ENCODE assay signal across 8 mouse cellular contexts in genomic region chr4:134251241-134252130, GRCm38 (mm10). TPM values are rescaled to one million over a fixed set of nuclear protein-coding genes. Genes with fewer than 3 reads are reported as not detected.
A peak's percentile ranks its signal among the peaks of the same experiment; 100 is the strongest.
DNase-seq lines count a peak whose midpoint lies in the region; ATAC-seq and TF ChIP-seq lines count a peak whose summit lies in the region.

No protein-coding gene starts in this region.

- H3K27me3 ChIP-seq in ES-Bruce4 (ENCODE audit: control insufficient read depth, insufficient read depth, low read length, poor library complexity, severe bottlenecking) = peaks cover 9% of the 10 kb centered on the region
- H3K27me3 ChIP-seq in forebrain, embryonic 10.5 days (ENCODE audit: poor library complexity, severe bottlenecking) = peaks cover 100% of the 10 kb centered on the region
- H3K27me3 ChIP-seq in hindbrain, embryonic 14.5 days (ENCODE audit: control insufficient read depth, insufficient read depth, low read length) = peaks cover 83% of the 10 kb centered on the region
- peaks cover 26% of the 10 kb centered on the region for H3K27me3 ChIP-seq in liver, adult 2 months (ENCODE audit: control insufficient read depth, insufficient read depth, low read length)
- H3K27me3 ChIP-seq in neural tube, embryonic 13.5 days = peaks cover 91% of the 10 kb centered on the region

- no peaks in the 10 kb centered on the region for H3K79me2 ChIP-seq in liver, adult 2 months (ENCODE audit: control insufficient read depth, insufficient read depth, low read length)

- 1% methylated on average over 91 of the region's 91 CpGs for WGBS in forebrain, embryonic 10.5 days
- under 1% methylated on average over 91 of the region's 91 CpGs for WGBS in hindbrain, embryonic 14.5 days
- 2% methylated on average over 91 of the region's 91 CpGs for WGBS in liver, adult 2 months
- under 1% methylated on average over 74 of the region's 91 CpGs for WGBS in neural tube, embryonic 13.5 days

- H3K4me1 ChIP-seq in ES-Bruce4 (ENCODE audit: control insufficient read depth, insufficient read depth, low read length) = peaks cover 8% of the 10 kb centered on the region
- peaks cover 96% of the 10 kb centered on the region for H3K4me1 ChIP-seq in forebrain, embryonic 10.5 days
- peaks cover 30% of the 10 kb centered on the region for H3K4me1 ChIP-seq in hindbrain, embryonic 14.5 days (replicated peaks; ENCODE audit: control insufficient read depth, insufficient read depth, low read length)
- H3K4me1 ChIP-seq in liver, adult 2 months (ENCODE audit: control insufficient read depth, insufficient read depth, low read length) = no peaks in the 10 kb centered on the region
- peaks cover 73% of the 10 kb centered on the region for H3K4me1 ChIP-seq in neural tube, embryonic 13.5 days (replicated peaks)

- H3K36me3 ChIP-seq in ES-Bruce4 (ENCODE audit: control insufficient read depth, insufficient read depth, low read length, poor library complexity, severe bottlenecking) = no peaks in the 10 kb centered on the region
- no peaks in the 10 kb centered on the region for H3K36me3 ChIP-seq in forebrain, embryonic 10.5 days (replicated peaks)
- H3K36me3 ChIP-seq in hindbrain, embryonic 14.5 days (replicated peaks; ENCODE audit: control insufficient read depth, insufficient read depth) = no peaks in the 10 kb centered on the region
- no peaks in the 10 kb centered on the region for H3K36me3 ChIP-seq in liver, adult 2 months (ENCODE audit: control insufficient read depth, insufficient read depth, low read length)
- no peaks in the 10 kb centered on the region for H3K36me3 ChIP-seq in neural tube, embryonic 13.5 days

- no peak for TF ChIP-seq CTCF in ES-Bruce4 (IDR thresholded peaks at IDR 0.05; ENCODE audit: low read depth, low read length)
- no peak for TF ChIP-seq CTCF in liver, adult 2 months (IDR thresholded peaks at IDR 0.05; ENCODE audit: low read depth, low read length)

- ATAC-seq in hindbrain, embryonic 14.5 days (ENCODE audit: low FRiP score) = peak; percentile 42
- ATAC-seq in neural tube, embryonic 13.5 days (ENCODE audit: low read depth) = peak; percentile 42
- ATAC-seq in erythroid progenitor cell, adult 5-6 weeks (replicated peaks; ENCODE audit: low FRiP score, poor library complexity, severe bottlenecking) = no peak

- no peaks in the 10 kb centered on the region for H3K9me3 ChIP-seq in ES-Bruce4 (replicated peaks; ENCODE audit: control insufficient read depth, insufficient read depth, low read length, poor library complexity, severe bottlenecking)
- no peaks in the 10 kb centered on the region for H3K9me3 ChIP-seq in forebrain, embryonic 10.5 days
- H3K9me3 ChIP-seq in hindbrain, embryonic 14.5 days (ENCODE audit: control insufficient read depth, low read length) = no peaks in the 10 kb centered on the region
- H3K9me3 ChIP-seq in neural tube, embryonic 13.5 days = no peaks in the 10 kb centered on the region

- H3K9ac ChIP-seq in ES-Bruce4 (ENCODE audit: low read depth, poor library complexity, severe bottlenecking) = peak overlapping the region; percentile 62
- H3K9ac ChIP-seq in hindbrain, embryonic 14.5 days = peak overlapping the region; percentile 80
- H3K9ac ChIP-seq in liver, adult 2 months (ENCODE audit: low read depth, low read length) = peak overlapping the region; percentile 11; the same call in 1 of the 2 replicates
- H3K9ac ChIP-seq in neural tube, embryonic 13.5 days = peak overlapping the region; percentile 85

- TF ChIP-seq EP300 in ES-Bruce4 (IDR thresholded peaks at IDR 0.05; ENCODE audit: insufficient read depth, low read depth, low read length) = no peak

- TF ChIP-seq POLR2A in ES-Bruce4 (IDR thresholded peaks at IDR 0.05; ENCODE audit: insufficient read depth, low read length) = no peak
- TF ChIP-seq POLR2A in liver, adult 2 months (IDR thresholded peaks at IDR 0.05; ENCODE audit: extremely low read depth, insufficient read depth, low read length) = no peak

- peak overlapping the region; percentile 88 for H3K4me2 ChIP-seq in hindbrain, embryonic 14.5 days (replicated peaks)
- peak overlapping the region; percentile 83 for H3K4me2 ChIP-seq in neural tube, embryonic 13.5 days

- DNase-seq in adrenal gland, postnatal 14 days = peak; percentile 55
- no peak for DNase-seq in adrenal gland, adult 8-10 months
- DNase-seq in forebrain, embryonic 10.5 days (ENCODE audit: extremely low spot score, low spot score) = peak; percentile 58
- peak; percentile 78 for DNase-seq in hindbrain, embryonic 14.5 days (ENCODE audit: low spot score)
- no peak for DNase-seq in liver, adult 2 months (ENCODE audit: extremely low read depth, low read depth, low spot score)

- H3K4me3 ChIP-seq in ES-Bruce4 (ENCODE audit: low read depth, low read length) = peak overlapping the region; percentile 54
- peak overlapping the region; percentile 58 for H3K4me3 ChIP-seq in forebrain, embryonic 10.5 days
- H3K4me3 ChIP-seq in hindbrain, embryonic 14.5 days (replicated peaks; ENCODE audit: low read length) = peak overlapping the region; percentile 61
- peak overlapping the region; percentile 17; the same call in 1 of the 2 replicates for H3K4me3 ChIP-seq in liver, adult 2 months (ENCODE audit: insufficient read depth, low read depth, low read length)
- H3K4me3 ChIP-seq in neural tube, embryonic 13.5 days = peak overlapping the region; percentile 57

- H3K27ac ChIP-seq in ES-Bruce4 (ENCODE audit: insufficient read depth, low read length) = no peak overlapping the region
- H3K27ac ChIP-seq in forebrain, embryonic 10.5 days = peak overlapping the region; percentile 79
- peak overlapping the region; percentile 88 for H3K27ac ChIP-seq in hindbrain, embryonic 14.5 days
- H3K27ac ChIP-seq in liver, adult 2 months (replicated peaks; ENCODE audit: insufficient read depth, low read depth, low read length) = no peak overlapping the region
- peak overlapping the region; percentile 83 for H3K27ac ChIP-seq in neural tube, embryonic 13.5 days (replicated peaks)

RNA-seq across cellular contexts. Expression of gene Grrp1, which starts 2.4 kb away (rescaled TPM):
- 11.4 and 13.8 TPM in 2 replicates for total RNA-seq in adrenal gland, postnatal 14 days (2021)
- total RNA-seq in adrenal gland, adult 8-10 months (2022) = 10 to 100 TPM in 2 of 4 experiments, 1 to 10 TPM in 2; 9.5 to 12.5 (median 10.1) TPM
- polyA plus RNA-seq in ES-Bruce4 (2011; ENCODE audit: insufficient read depth, insufficient read length, low read depth, missing spikeins) = 0.55 TPM in 1 of 2 replicates, not detected in the other
- 8.3 and 8.4 TPM in 2 replicates for polyA plus RNA-seq in forebrain, embryonic 10.5 days (2016; fragmentation: Nextera tagmentation; extraction: Ambion mirVana)
- polyA plus RNA-seq in hindbrain, embryonic 14.5 days (2014; fragmentation: Nextera tagmentation; extraction: Ambion mirVana) = 16.4 and 16.9 TPM in 2 replicates
- total RNA-seq in liver, adult 2 months (2014; rRNA removed) = 0.13 and 0.28 TPM in 2 replicates
- 0.27 and 0.29 TPM in 2 replicates for polyA plus RNA-seq in liver, adult 2 months (2012; rRNA removed)
- 10.4 and 11.3 TPM in 2 replicates for polyA plus RNA-seq in neural tube, embryonic 13.5 days (2015; fragmentation: Nextera tagmentation; extraction: Ambion mirVana)
- total RNA-seq in erythroid progenitor cell, adult 5-6 weeks (2015; ENCODE audit: low replicate concordance) = not detected in 2 replicates
- not detected in 2 replicates for total RNA-seq in erythroid progenitor cell, adult 5-6 weeks (2017; ENCODE audit: low replicate concordance)

RNA-seq across cellular contexts. Expression of gene Gm30191, which starts 4.8 kb away (rescaled TPM):
- total RNA-seq in adrenal gland, postnatal 14 days (2021) = not detected in 2 replicates
- total RNA-seq in adrenal gland, adult 8-10 months (2022) = not detected
- polyA plus RNA-seq in ES-Bruce4 (2011; ENCODE audit: insufficient read depth, insufficient read length, low read depth, missing spikeins) = not detected in 2 replicates
- 0.24 TPM in 1 of 2 replicates, not detected in the other for polyA plus RNA-seq in forebrain, embryonic 10.5 days (2016; fragmentation: Nextera tagmentation; extraction: Ambion mirVana)
- 0.35 and 0.87 TPM in 2 replicates for polyA plus RNA-seq in hindbrain, embryonic 14.5 days (2014; fragmentation: Nextera tagmentation; extraction: Ambion mirVana)
- total RNA-seq in liver, adult 2 months (2014; rRNA removed) = not detected in 2 replicates
- not detected in 2 replicates for polyA plus RNA-seq in liver, adult 2 months (2012; rRNA removed)
- polyA plus RNA-seq in neural tube, embryonic 13.5 days (2015; fragmentation: Nextera tagmentation; extraction: Ambion mirVana) = not detected in 2 replicates
- total RNA-seq in erythroid progenitor cell, adult 5-6 weeks (2015; ENCODE audit: low replicate concordance) = not detected in 2 replicates
- not detected in 2 replicates for total RNA-seq in erythroid progenitor cell, adult 5-6 weeks (2017; ENCODE audit: low replicate concordance)

RNA-seq across cellular contexts. Expression of gene Zfp593, which starts 6.1 kb away (rescaled TPM):
- total RNA-seq in adrenal gland, postnatal 14 days (2021) = 8.4 and 9.7 TPM in 2 replicates
- 10 to 100 TPM; 10.4 to 11.6 (median 11.6) TPM for total RNA-seq in adrenal gland, adult 8-10 months (2022)
- 16.8 and 17.2 TPM in 2 replicates for polyA plus RNA-seq in ES-Bruce4 (2011; ENCODE audit: insufficient read depth, insufficient read length, low read depth, missing spikeins)
- 20.7 and 22.7 TPM in 2 replicates for polyA plus RNA-seq in forebrain, embryonic 10.5 days (2016; fragmentation: Nextera tagmentation; extraction: Ambion mirVana)
- 12.5 and 14.4 TPM in 2 replicates for polyA plus RNA-seq in hindbrain, embryonic 14.5 days (2014; fragmentation: Nextera tagmentation; extraction: Ambion mirVana)
- total RNA-seq in liver, adult 2 months (2014; rRNA removed) = 2.9 and 3.2 TPM in 2 replicates
- 4.6 and 6.8 TPM in 2 replicates for polyA plus RNA-seq in liver, adult 2 months (2012; rRNA removed)
- 15.1 and 15.7 TPM in 2 replicates for polyA plus RNA-seq in neural tube, embryonic 13.5 days (2015; fragmentation: Nextera tagmentation; extraction: Ambion mirVana)
- total RNA-seq in erythroid progenitor cell, adult 5-6 weeks (2015; ENCODE audit: low replicate concordance) = 2.2 and 4.6 TPM in 2 replicates
- not detected in 2 replicates for total RNA-seq in erythroid progenitor cell, adult 5-6 weeks (2017; ENCODE audit: low replicate concordance)

RNA-seq across cellular contexts. Expression of gene E130218I03Rik, which starts 8.0 kb away (rescaled TPM):
- total RNA-seq in adrenal gland, postnatal 14 days (2021) = not detected in 2 replicates
- not detected for total RNA-seq in adrenal gland, adult 8-10 months (2022)
- polyA plus RNA-seq in ES-Bruce4 (2011; ENCODE audit: insufficient read depth, insufficient read length, low read depth, missing spikeins) = not detected in 2 replicates
- 0.72 and 0.90 TPM in 2 replicates for polyA plus RNA-seq in forebrain, embryonic 10.5 days (2016; fragmentation: Nextera tagmentation; extraction: Ambion mirVana)
- polyA plus RNA-seq in hindbrain, embryonic 14.5 days (2014; fragmentation: Nextera tagmentation; extraction: Ambion mirVana) = 0.32 TPM in 1 of 2 replicates, not detected in the other
- not detected in 2 replicates for total RNA-seq in liver, adult 2 months (2014; rRNA removed)
- polyA plus RNA-seq in liver, adult 2 months (2012; rRNA removed) = not detected in 2 replicates
- polyA plus RNA-seq in neural tube, embryonic 13.5 days (2015; fragmentation: Nextera tagmentation; extraction: Ambion mirVana) = 0.47 TPM in 1 of 2 replicates, not detected in the other
- not detected in 2 replicates for total RNA-seq in erythroid progenitor cell, adult 5-6 weeks (2015; ENCODE audit: low replicate concordance)
- not detected in 2 replicates for total RNA-seq in erythroid progenitor cell, adult 5-6 weeks (2017; ENCODE audit: low replicate concordance)

RNA-seq across cellular contexts. Expression of gene Cnksr1, which starts 13.3 kb away (rescaled TPM):
- 0.15 TPM in 1 of 2 replicates, not detected in the other for total RNA-seq in adrenal gland, postnatal 14 days (2021)
- total RNA-seq in adrenal gland, adult 8-10 months (2022) = under 1 TPM; 0.17 to 0.65 (median 0.46) TPM
- 10.4 and 10.8 TPM in 2 replicates for polyA plus RNA-seq in ES-Bruce4 (2011; ENCODE audit: insufficient read depth, insufficient read length, low read depth, missing spikeins)
- polyA plus RNA-seq in forebrain, embryonic 10.5 days (2016; fragmentation: Nextera tagmentation; extraction: Ambion mirVana) = 0.97 and 1.1 TPM in 2 replicates
- polyA plus RNA-seq in hindbrain, embryonic 14.5 days (2014; fragmentation: Nextera tagmentation; extraction: Ambion mirVana) = 0.13 and 0.31 TPM in 2 replicates
- total RNA-seq in liver, adult 2 months (2014; rRNA removed) = 0.07 and 0.09 TPM in 2 replicates
- 0.17 and 0.21 TPM in 2 replicates for polyA plus RNA-seq in liver, adult 2 months (2012; rRNA removed)
- 0.29 TPM in 1 of 2 replicates, not detected in the other for polyA plus RNA-seq in neural tube, embryonic 13.5 days (2015; fragmentation: Nextera tagmentation; extraction: Ambion mirVana)
- total RNA-seq in erythroid progenitor cell, adult 5-6 weeks (2015; ENCODE audit: low replicate concordance) = not detected in 2 replicates
- not detected in 2 replicates for total RNA-seq in erythroid progenitor cell, adult 5-6 weeks (2017; ENCODE audit: low replicate concordance)

Comparison
In these comparisons a context has a peak if more than half of its experiments do, and no peak if none do; other contexts are left out.
1. DNase-seq: peak in adrenal gland, postnatal 14 days (single experiment), forebrain, embryonic 10.5 days (single experiment) and hindbrain, embryonic 14.5 days (single experiment); none in adrenal gland, adult 8-10 months (single experiment) and liver, adult 2 months (single experiment).
2. H3K27ac ChIP-seq: peak in forebrain, embryonic 10.5 days (single experiment), hindbrain, embryonic 14.5 days (single experiment) and neural tube, embryonic 13.5 days (single experiment); none in ES-Bruce4 (single experiment) and liver, adult 2 months (single experiment).
3. H3K9ac ChIP-seq: peak in every context shown above with its lines; median percentile 85 in neural tube, embryonic 13.5 days; 80 in hindbrain, embryonic 14.5 days; 62 in ES-Bruce4; 11 in liver, adult 2 months.
4. Peak in every context shown above with its lines, with median percentiles within 50 percentile points of each other: H3K4me3 ChIP-seq.